Mouse (Mus musculus) common myeloid progenitor, adult 5-6 weeks (primary cell): ENCODE results near the gene Icam4. TPM values are rescaled to one million over a fixed set of nuclear protein-coding genes. Genes with fewer than 3 reads are reported as not detected.

Source experiments
- total RNA-seq: library from RNA; stranded (forward); fragments of 200-1000, 187-1606 nt; gene quantifications from 2 replicates; pipeline ENCODE4 v1.2.3, GENCODE M21; 2017

Gene Icam4
- total RNA-seq, 1 experiment from 2014 or later: 28.9 TPM

Other genes with a start within 250 kb of the Icam4 start
- gene Col5a3, start 214.3 kb upstream of the Icam4 start, total RNA-seq: 0.27 TPM in 1 of 2 replicates, not detected in the other
- not detected in 2 replicates for gene Rdh8, start 210.9 kb upstream of the Icam4 start, total RNA-seq
- gene A230050P20Rik, start 160.7 kb upstream of the Icam4 start, total RNA-seq: 25.7 and 27.9 TPM in 2 replicates
- gene Angptl6, start 149.6 kb upstream of the Icam4 start, total RNA-seq: 0.50 and 1.7 TPM in 2 replicates
- gene Ppan, start 141.2 kb upstream of the Icam4 start, total RNA-seq: 140 and 152 TPM in 2 replicates
- 188 and 215 TPM in 2 replicates for gene Eif3g, start 130.8 kb upstream of the Icam4 start, total RNA-seq
- gene Dnmt1, start 69.5 kb upstream of the Icam4 start, total RNA-seq: 271 and 309 TPM in 2 replicates
- 1.4 and 2.2 TPM in 2 replicates for gene S1pr2, start 52.6 kb upstream of the Icam4 start, total RNA-seq
- 33.0 and 35.8 TPM in 2 replicates for gene Mrpl4, start 26.6 kb upstream of the Icam4 start, total RNA-seq
- gene Icam1, start 13.4 kb upstream of the Icam4 start, total RNA-seq: 9.1 and 14.8 TPM in 2 replicates
- not detected in 2 replicates for gene Icam5, start 2.7 kb downstream of the Icam4 start, total RNA-seq
- gene Zglp1, start 37.7 kb downstream of the Icam4 start, total RNA-seq: 1.7 TPM in 1 of 2 replicates, not detected in the other
- gene Gm49373, start 43.7 kb downstream of the Icam4 start, total RNA-seq: not detected in 2 replicates
- 48.3 and 54.3 TPM in 2 replicates for gene Fdx1l, start 44.2 kb downstream of the Icam4 start, total RNA-seq
- 4.4 and 8.4 TPM in 2 replicates for gene Gm38431, start 62.6 kb downstream of the Icam4 start, total RNA-seq
- gene Raver1, start 62.6 kb downstream of the Icam4 start, total RNA-seq: 30.2 and 38.9 TPM in 2 replicates
- gene Tyk2, start 101.9 kb downstream of the Icam4 start, total RNA-seq: 11.8 and 13.8 TPM in 2 replicates
- 348 and 349 TPM in 2 replicates for gene Cdc37, start 120.6 kb downstream of the Icam4 start, total RNA-seq
- 5.4 and 10.9 TPM in 2 replicates for gene Pde4a, start 136.3 kb downstream of the Icam4 start, total RNA-seq
- 35.4 and 38.3 TPM in 2 replicates for gene Keap1, start 210.0 kb downstream of the Icam4 start, total RNA-seq
- 0.09 TPM in 1 of 2 replicates, not detected in the other for gene S1pr5, start 219.1 kb downstream of the Icam4 start, total RNA-seq
- 6.1 and 14.8 TPM in 2 replicates for gene Atg4d, start 235.9 kb downstream of the Icam4 start, total RNA-seq